Mouse (Mus musculus) embryo, embryonic 11 days (tissue): Measurements from ENCODE around the gene Myo1g.
"Not testable (repeated sequence)": the region's sequence is repeated elsewhere in the genome, so short reads cannot be mapped to it uniquely, and the experiment has no call there.

Source experiments
- DNase-seq: peaks from one replicate; pipeline ENCODE4 v3.0.0-alpha.2; 2015

Gene Myo1g

DNA sequence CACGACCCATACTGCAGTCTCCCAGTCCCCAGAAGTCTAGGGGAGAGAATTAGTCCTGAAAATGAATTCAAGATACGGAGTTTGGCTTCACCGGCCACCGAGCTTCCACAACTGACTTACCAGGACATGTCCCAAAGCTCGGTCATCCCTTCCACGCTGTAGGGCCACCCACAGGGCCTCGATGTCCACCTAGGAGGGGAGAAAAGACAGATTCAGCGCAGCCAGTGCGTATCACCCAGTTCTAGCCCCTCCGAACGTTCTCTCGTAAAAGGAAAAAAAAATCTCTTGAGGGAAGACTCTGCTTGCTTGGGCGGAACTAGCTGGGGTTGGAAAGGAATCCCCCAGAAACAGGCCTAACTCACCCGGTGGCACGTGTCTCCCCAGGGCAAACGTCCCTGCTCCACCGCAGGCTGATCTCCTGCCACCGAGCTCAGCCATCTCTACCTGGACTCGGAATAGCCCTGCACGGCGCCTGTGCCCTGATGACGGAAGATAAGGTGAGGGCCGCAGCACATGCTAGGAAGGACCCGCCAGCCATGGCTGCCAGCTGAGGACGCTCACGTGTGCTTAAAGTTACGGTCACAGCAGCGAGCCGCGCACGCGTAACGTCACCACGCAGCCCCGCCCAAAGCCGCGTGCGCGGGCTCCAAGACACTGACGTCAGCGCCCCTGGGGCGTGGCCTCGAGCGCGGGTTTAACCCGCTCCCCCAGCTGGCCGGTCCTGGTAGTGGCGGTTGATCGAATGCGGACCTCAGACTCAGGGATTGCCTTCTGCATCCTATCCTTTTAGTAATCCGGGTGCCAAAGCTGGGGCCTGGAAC is 7.6 kb upstream of the Myo1g start:
- DNase-seq, result peak; percentile 100

- DNase-seq, result no peak
Observed at GRCm38 (mm10) chr11:6527256-6528185, 6.8 kb upstream of the Myo1g start.

- not testable (repeated sequence) for DNase-seq
Observed at GRCm38 (mm10) chr11:6526526-6527255, 5.9 kb upstream of the Myo1g start.

DNA sequence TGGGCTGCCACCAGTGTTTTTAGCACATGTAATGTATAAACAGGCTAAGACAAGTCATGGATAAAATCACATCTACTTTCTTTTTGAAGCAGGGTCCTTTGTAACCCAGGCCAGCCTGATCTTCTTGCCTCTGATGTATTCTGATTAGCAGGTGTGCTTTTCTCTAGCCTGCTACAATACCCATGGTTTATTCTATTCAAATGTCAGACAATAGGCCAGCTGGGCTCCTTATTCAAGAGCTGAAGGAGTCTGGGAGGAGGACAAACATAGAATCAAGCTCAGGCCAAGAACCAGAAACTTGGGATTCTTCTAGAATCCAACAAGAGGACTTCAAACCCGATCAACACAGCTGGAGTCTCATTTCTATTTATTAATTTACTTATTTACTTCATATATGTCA is 4.5 kb upstream of the Myo1g start:
- no peak for DNase-seq

DNA sequence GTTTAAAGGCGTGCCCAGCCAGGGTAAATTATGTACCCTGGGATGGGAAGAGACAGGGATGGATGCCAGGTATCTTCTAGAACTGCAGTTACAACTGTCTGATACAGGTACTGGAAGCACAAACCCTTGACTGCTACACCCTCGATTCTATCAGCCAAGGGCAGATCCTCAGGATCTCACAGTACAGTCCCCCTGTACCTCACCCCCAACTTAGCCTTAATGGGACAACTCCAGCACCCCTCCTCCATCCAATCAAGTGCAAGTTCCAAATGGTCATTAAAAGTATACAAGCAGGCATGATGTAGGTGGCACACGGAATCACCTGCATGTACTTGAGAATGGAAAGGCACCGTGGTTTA is 4.1 kb upstream of the Myo1g start:
- DNase-seq, result no peak

DNA sequence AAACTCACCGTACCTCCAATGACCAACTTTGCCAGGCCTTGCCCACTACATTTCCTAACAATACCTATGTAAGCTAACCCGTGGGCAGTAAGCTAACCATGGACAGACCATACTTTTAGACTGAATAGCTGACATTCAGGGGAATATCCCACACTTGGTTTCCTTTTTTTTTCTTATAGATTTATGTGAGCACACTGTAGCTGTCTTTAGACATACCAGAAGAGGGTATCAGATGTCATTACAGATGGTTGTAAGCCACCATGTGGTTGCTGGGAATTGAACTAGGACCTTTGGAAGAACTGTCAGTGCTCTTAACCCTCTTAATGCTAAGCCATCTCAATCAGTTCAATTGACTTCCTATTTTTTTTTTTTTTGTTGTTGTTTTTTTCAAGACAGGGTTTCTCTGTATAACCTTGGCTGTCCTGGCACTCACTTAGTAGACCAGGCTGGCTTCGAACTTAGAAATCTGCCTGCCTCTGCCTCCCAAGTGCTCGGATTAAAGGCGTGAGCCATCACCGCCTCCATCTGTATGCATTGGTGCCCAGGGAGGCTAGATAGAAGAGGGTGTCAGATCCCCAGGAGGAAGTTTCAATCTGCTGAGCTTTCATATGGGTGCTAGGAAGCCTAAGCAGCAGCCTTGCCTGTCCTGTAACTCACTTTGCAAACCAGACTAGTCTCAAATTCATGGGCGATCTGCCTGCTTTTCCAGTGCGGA is 3.6 kb upstream of the Myo1g start:
- no peak for DNase-seq

DNA sequence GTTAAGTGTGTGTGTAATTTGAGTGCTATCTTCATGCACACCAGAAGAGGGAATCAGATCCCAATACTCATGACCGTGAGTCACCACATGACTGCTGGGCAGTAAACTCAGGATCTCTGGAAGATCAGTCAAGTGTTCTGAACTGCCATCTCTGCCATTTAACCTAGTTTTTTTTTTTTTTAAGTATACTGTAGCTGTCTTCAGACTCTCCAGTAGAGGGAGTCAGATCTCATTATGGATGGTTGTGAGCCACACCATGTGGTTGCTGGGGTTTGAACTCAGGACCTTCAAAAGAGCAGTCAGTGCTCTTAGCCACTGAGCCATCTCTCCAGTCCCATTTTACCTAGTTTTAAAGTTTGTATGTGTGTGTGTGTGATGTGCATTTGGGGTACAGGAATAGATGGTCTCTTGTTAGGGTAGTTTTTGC is 2.9 kb upstream of the Myo1g start:
- DNase-seq, result no peak

DNA sequence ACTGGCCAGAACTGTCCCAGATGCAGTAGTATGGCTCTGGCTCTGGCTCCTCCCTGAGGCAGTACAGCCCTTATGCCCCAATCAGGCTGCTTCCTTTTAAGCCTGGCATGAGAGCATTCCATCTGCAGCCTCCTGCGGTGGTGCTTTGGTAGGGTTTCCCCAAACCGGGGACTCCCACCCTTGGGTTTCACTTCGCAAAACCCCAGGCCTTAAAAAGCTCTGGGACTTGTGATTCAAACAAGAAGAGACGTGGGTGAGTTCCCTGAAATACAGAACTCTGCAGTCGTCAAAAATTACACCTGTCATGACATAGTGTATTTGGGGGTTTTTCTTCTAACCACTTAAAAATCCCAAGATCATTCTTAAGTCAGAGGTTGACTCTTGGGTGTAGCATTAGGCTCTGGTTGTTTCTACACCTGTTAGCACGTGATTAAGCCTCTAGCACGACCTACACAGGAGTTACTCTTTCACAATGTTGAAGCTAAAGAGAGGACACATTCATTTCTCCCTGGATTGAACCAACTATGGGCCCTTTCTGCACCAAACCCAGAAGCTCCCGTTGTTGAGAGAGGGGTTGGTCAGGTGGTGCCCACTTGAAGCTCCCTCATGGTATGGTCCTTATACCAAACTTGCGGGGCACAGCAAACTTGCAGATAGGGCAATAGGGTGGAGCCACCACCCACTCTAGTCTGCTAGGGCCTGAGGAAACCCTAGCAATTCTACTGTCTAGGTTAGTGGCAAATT is 2.2 kb upstream of the Myo1g start:
- DNase-seq, result no peak

DNA sequence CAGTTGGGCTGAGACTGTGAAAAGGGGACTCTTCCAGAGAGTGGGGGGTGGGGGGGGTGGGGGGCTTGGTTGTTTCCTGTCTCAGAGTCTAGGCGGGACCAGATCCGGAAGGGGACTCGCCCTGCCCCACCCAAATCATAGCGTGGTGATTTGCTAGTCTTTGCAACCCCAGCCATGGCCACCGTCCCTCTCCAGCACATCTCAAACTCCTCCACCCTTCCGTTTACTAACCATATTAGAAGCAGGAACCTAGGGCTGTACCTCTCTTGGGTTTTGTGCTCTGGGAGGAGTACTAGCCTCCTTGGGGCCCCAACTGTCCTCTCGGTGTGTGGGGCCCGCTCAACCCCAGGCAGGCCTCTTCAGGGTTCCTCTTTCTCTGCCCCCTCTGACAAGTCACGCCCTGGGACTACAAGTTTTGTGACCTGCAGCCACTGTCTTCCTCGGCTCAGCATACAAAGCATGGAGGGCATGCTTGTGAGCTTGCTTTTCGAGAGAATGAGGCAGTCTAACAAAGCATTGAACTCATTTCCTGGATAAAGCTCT is 1.2 kb downstream of the Myo1g start:
- DNase-seq, result no peak

DNA sequence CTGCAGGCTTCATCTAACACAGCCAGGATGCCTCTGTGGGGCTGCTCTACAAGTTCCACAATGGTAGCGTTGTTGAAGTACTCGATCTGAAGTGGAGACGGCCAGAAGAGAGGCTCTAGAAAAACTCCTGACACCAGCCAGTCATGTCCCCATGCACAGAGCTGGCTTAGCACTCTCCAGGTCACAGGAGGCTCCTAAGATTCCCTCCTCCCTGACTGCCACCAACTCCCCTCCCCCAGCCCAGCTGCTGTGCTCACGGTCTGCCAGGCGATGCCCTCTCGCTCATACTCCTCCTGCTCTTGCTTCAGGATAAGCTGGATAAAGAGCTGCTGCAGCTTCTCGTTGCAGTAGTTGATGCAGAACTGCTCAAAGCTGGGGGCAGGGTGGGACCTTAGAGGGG is 5.9 kb downstream of the Myo1g start:
- DNase-seq, result no peak

DNA sequence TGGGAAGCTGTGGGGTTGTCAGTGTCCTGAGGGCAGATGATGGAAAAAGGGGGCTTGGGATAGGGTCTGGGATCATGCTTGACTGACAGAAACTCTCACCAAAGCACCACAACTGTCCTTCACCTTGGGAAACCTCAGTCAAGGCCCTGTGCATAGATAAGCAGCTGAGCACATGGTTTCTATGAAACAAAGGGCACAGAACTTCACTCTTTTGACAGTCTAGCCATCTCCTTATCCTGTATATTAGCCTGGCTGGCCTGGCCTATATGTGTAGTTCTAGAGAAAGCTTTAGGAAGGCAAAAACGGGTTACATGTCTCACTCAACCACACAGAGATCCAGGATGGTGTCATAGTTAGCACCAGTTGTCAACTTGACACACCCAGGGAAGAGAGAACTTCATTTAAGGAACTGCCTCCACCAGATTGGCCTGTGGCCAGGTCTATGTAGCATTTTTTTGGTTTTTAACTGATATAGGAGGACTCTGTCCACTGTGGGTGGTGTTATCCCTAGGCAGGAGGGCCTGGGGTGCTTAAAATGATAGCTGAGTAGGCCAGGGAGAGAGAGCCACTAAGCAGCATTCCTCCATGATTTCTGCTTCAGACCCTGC is 12.4 kb downstream of the Myo1g start:
- no peak for DNase-seq

DNA sequence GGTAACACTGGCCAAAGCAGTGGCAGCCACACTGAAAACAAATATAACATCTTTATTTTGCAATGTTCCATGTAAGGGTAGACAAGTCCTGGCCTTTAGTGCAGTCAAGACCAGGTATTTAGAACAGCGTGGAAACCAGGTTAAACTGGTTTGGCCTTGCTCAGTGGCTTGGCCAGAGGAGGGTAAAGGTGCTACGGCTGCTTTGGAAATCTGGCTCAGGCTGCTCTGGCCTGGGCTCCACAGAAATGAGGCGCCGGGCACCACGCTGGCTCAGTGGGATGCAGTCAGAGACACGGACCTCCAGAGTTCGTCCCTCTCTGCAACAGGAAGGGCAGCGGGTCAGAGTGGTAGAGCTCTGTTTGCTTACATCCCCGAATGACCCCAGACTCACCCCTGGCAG is 14.2 kb downstream of the Myo1g start:
- no peak for DNase-seq

DNA sequence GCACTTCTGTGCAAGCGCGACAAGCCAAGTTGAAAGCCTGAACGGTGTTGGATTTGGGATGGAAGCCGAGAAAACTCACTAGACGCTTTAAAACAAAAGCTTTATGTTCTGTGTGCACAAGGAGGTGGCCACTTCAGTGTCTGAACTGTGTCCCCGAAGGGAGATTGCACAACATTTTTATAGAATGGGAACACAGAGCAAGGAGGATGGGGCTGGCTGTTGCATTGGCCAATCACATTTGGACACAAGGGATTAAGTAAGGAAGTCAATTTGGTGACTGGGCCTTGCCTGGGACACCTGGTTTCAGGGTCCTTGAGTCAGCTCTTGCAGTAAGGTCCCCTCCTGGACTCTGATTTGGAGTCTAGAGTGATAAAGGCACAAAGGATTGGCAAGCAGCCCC is 16.1 kb downstream of the Myo1g start:
- DNase-seq, result no peak

DNA sequence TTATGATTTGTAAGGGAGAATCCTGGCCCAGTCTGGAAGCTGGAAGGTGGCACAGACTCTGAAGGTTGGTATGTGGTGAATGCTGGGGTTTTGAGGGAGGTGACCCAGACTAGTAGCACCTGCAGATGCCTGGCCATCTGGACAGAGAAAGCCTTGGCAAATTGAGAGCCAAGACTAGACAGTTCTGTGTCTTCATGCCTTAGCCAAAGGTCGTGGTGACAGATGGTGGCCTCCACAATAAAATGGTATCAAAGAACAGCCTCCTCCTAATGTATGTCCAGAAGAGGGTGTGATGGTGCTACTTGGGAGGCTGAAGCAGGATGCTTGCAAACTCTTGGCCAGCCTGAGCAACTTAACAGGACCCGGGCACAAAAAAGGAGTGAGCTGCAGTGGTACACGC is 16.5 kb downstream of the Myo1g start:
- no peak for DNase-seq

GRCm38 (mm10) chr11:6502506-6502905 is 18.3 kb downstream of the Myo1g start:
- DNase-seq, result no peak

DNA sequence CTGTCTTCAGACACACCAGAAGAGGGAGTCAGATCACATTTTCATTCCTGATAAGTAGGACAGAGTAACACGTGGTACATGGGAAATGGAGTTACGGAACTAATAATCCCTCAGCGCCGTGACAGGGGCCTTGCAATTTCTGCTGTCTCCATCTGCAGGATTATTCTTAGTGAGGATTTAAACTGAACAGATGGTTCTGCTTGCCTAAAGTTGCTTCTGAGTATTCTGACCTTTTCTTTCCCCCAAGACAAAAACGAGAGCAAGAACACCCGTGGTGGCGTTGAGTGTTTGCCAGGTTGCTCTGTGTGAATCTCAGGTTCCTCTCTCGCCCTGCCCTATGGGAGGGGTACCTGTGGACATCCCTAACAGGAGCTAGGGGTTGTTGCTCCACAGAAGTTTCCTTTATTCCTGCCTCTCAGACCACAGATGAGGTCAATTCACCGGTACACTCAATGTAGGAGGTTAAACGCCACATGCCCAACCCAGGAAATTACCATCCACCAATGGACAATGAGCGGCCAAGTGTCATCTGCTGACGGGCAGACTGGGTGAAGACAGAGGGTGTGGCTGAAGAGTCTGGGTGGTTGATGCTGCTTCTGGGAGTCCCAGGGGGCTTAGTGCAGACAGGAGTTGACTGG is 23.3 kb downstream of the Myo1g start:
- DNase-seq, result no peak

- peak; percentile 34 for DNase-seq
Observed at GRCm38 (mm10) chr11:6489691-6490503, 30.9 kb downstream of the Myo1g start.

- no peak for DNase-seq
Observed at GRCm38 (mm10) chr11:6489257-6489656, 31.5 kb downstream of the Myo1g start.

DNA sequence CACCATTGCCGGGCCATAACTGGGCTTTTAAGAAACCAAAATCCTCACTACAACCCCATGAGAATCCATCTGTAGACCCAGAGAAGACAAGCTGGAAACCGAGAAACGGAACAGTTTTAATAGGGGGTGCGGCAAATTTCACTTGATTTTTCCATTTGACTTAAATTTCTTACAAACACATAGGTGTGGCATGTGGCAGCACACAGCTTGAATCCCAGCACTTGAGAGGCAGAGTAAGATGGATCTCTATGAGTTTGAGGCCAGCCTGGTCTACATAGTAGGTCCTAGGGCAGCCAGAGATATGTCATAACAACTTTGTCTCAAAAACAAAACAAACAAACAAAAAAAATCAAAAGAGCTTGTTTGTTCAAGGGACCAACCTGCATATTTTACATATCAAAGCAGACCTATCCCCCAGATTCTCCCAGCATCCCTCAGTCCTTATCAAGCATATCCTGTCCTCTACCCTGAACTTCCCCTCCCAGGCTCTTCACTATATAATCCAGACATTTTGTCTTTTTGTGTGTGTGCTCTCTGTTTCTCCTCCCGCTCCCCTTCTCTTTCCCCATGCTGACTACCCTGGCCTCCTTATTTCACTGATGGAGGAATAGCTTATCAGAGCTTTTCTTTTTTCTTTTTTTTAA is 32.6 kb downstream of the Myo1g start:
- no peak for DNase-seq
